Mouse (Mus musculus) forebrain, embryonic 10.5 days (tissue): ENCODE measurements around the gene Dennd6a. TPM values are rescaled to one million over a fixed set of nuclear protein-coding genes. Genes with fewer than 3 reads are reported as not detected.
"Not testable (repeated sequence)": the region's sequence is repeated elsewhere in the genome, so short reads cannot be mapped to it uniquely, and the experiment has no call there.

Experiments
- DNase-seq: peaks from one replicate; pipeline ENCODE4 v3.0.0-alpha.2; 2017; ENCODE audit warnings: low spot score; ENCODE audit errors: extremely low spot score
- H3K27ac ChIP-seq: fragments of 300-500 bp; sonication (generic); 2 replicates; pipeline ENCODE4 v1.5.1; 2016; ENCODE audit warnings: mild to moderate bottlenecking
- H3K27me3 ChIP-seq: fragments of 300-500 bp; sonication (generic); 2 replicates; pipeline ENCODE4 v1.6.1; 2016; ENCODE audit warnings: mild to moderate bottlenecking; ENCODE audit not compliant: poor library complexity, severe bottlenecking
- H3K36me3 ChIP-seq: fragments of 300-500 bp; sonication (generic); replicated peaks from 2 replicates; pipeline ENCODE4 v1.6.1; 2016; ENCODE audit warnings: mild to moderate bottlenecking, moderate library complexity
- H3K4me1 ChIP-seq: fragments of 300-500 bp; sonication (generic); 2 replicates; pipeline ENCODE4 v1.6.1; 2016
- H3K4me3 ChIP-seq: fragments of 300-500 bp; sonication (generic); 2 replicates; pipeline ENCODE4 v1.5.1; 2016; ENCODE audit warnings: mild to moderate bottlenecking, moderate library complexity
- H3K9me3 ChIP-seq: fragments of 300-500 bp; sonication (generic); 2 replicates; pipeline ENCODE4 v1.6.1; 2016; ENCODE audit warnings: mild to moderate bottlenecking, moderate library complexity
- WGBS: fragments of 180-500 bp; shearing (Covaris S2); methylation state at CpG from one replicate; pipeline ENCODE4 v1.1.7; 2016; 5-methylcytosine and 5-hydroxymethylcytosine counted together
- polyA plus RNA-seq: library from polyadenylated mRNA; unstranded; fragments of >200 nt; fragmentation: Nextera tagmentation; extraction: Ambion mirVana; gene quantifications from 2 replicates; pipeline ENCODE4 v1.2.1, GENCODE M21; 2016

The Dennd6a gene
- 30.5 and 31.2 TPM in 2 replicates for polyA plus RNA-seq

DNA sequence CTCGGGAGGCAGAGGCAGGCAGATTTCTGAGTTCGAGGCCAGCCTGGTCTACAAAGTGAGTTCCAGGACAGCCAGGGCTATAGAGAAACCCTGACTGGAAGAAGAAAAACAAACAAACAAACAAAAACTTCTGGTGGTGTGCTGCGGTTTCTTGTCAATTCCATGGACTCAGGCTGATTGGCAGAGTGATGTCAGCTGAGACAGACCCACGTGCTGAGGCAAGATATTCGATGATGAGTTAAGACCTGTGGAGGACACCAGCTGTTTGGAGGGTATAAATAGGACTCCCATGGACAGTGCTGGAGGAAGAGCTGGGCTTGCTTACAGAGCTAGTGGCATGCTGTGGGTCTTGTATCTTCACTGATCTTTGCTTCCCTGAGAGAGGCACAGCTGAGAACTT, at the start of gene Dennd6a:
Dennd6a (plus strand) TSS at position 301 of the 400 bp plus-strand sequence.
- not testable (repeated sequence) for H3K27me3 ChIP-seq
- 90% methylated on average over 5 of the region's 5 CpGs for WGBS

DNA sequence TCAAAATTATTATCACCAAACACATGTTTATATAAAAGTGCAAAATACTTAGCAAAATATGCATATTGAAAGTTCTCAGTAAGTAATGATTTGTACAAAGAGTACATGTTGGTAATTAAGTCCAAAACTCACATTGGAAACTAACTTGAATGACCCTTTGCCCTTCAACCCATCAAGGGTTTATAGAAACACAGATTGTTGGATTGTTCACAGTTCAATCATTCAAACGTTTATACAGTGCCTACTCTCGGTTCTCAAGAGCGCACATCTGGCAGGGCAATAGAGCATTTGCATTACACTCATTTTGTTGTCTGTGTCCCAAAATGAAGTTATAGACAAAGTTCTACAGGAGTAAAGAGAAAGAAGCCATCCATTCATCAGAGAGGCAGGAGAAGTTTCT, 47.7 kb upstream of the Dennd6a start:
- Histone ChIP-seq H3K4me3 (no peak overlapping the region), H3K36me3 (peaks cover 51% of the 10 kb centered on the region), H3K27me3 (no peaks in the 10 kb centered on the region), H3K27ac (no peak overlapping the region), H3K4me1 (peaks cover 18% of the 10 kb centered on the region), H3K9me3 (no peaks in the 10 kb centered on the region)
- no peak for DNase-seq
- 67% methylated on average over 3 of the region's 3 CpGs for WGBS

More for the DNA sequence above, at the start of gene Dennd6a:
- H3K4me3 ChIP-seq, H3K36me3 ChIP-seq, H3K9me3 ChIP-seq, H3K27ac ChIP-seq, H3K4me1 ChIP-seq, DNase-seq: not testable (repeated sequence)

DNA sequence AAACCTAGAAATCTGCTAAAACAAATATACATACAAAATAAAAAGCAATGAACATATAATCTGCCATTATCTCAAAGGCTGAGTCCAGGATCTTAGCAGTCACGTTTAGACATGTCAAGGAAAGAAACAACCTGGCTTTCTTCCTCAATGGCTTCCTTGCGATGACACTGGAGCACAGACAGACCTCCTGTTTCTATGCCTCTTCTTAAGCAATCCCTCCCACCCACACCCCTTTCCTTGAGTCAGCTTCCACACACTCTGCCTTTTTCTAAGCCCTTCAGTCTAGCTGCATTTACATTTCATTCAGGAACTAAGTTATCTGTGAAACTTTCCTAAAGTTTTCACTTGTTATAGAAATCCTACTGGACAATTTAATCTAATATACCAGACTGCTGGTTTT, 45.4 kb upstream of the Dennd6a start:
- peaks cover 49% of the 10 kb centered on the region for H3K36me3 ChIP-seq
- no peak overlapping the region for H3K27ac ChIP-seq
- H3K4me3 ChIP-seq: no peak overlapping the region
- H3K4me1 ChIP-seq: peaks cover 40% of the 10 kb centered on the region
- DNase-seq: no peak
- 84% methylated on average over 2 of the region's 2 CpGs for WGBS
- H3K27me3 ChIP-seq: no peaks in the 10 kb centered on the region
- H3K9me3 ChIP-seq: no peaks in the 10 kb centered on the region

DNA sequence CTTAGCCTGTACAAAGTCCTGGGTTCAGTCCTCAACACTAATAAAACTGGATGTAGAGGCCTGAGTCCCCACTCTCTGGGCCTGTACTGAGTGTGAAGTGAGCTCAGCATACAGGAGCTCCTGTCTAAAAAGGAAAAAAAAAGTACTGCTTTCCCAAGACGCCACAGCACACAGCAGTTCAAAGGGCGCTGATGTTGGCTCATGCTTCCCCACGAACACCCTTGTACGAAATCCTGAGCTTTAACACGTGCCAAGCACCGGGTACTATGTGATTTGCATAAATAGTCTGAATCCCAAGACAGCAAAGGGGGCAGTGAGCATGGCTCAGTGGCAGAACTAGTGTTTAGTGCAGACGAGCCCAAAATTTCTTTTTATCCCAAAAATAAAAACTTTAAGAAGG, 43.3 kb upstream of the Dennd6a start:
- no peaks in the 10 kb centered on the region for H3K27me3 ChIP-seq
- H3K9me3 ChIP-seq: no peaks in the 10 kb centered on the region
- peaks cover 46% of the 10 kb centered on the region for H3K4me1 ChIP-seq
- H3K4me3 ChIP-seq: no peak overlapping the region
- DNase-seq: no peak
- H3K36me3 ChIP-seq: peaks cover 37% of the 10 kb centered on the region
- WGBS: 89% methylated on average over 7 of the region's 7 CpGs
- H3K27ac ChIP-seq: no peak overlapping the region

DNA sequence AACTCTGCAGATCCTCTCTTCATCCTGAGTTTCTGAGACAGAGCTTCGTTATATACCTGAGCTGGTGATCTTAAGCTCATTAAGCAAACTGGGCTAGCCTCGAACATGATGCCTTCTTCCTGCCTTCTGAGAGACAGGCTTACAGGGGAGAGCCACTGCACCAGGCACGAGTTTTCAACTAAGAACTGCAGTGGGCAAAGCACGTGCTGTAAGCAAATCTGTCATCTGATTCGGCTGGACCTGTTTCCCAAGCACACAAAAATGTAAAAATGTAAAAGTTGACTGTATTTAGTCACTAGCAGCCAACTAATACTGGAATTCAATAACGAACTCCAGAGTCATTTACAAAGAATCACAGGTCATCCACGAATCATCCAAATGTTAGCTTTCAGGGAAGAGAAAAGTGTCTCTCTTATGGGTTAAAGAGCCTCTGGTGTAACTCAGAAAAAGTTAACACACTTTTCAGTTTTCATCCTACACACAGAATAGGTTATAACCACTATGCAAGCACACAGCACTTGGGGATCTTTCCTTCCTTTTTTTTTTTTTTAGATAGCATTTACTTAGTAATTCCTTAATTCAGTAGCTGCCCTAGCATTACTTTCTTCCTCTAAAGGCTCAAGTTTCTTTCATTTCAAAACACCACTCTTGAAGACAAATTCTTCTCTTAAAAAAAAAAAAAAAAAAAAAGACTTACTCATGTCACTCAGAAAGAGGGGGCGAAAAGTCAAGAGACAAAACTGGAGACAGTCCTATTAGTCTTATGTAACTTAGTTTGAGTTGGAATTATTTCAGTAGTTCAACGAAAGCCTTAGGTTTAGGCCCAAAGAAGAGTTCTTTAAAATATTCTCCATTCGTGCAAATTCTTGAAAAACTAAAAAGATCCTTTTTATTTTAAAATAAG, 42.0 kb upstream of the Dennd6a start:
- Histone ChIP-seq H3K4me3 (peak overlapping the region; percentile 98; the same call in 1 of the 2 replicates), H3K27ac (no peak overlapping the region)
- WGBS: 84% methylated on average over 10 of the region's 10 CpGs

DNA sequence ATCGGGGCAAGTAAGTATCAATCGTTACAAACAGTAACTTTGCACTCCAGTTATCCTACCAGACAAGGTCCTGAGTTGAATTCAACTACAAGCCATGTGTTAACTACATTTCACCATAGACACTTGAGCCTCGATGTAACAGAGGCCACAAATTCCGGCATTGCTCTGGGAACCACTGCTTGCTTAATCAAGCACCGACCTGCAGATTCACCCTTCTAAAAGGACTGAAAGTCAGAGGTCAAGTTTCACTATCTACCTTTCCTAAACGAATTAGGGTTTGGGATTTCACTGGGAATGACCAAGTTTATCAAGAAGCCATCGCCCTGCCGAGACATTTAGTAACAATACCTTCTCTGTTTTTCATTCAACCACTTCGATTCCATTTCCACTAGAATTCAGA, 40.9 kb upstream of the Dennd6a start:
- Histone ChIP-seq H3K4me1 (peaks cover 43% of the 10 kb centered on the region), H3K27me3 (no peaks in the 10 kb centered on the region), H3K4me3 (peak overlapping the region; percentile 98), H3K36me3 (peaks cover 32% of the 10 kb centered on the region), H3K27ac (no peak overlapping the region), H3K9me3 (no peaks in the 10 kb centered on the region)
- WGBS: 69% methylated on average over 9 of the region's 9 CpGs
- no peak for DNase-seq

More for the DNA sequence above, 42.0 kb upstream of the Dennd6a start:
- H3K4me1 ChIP-seq: peaks cover 43% of the 10 kb centered on the region
- H3K27me3 ChIP-seq: no peaks in the 10 kb centered on the region
- no peaks in the 10 kb centered on the region for H3K9me3 ChIP-seq
- DNase-seq: no peak
- peaks cover 37% of the 10 kb centered on the region for H3K36me3 ChIP-seq

DNA sequence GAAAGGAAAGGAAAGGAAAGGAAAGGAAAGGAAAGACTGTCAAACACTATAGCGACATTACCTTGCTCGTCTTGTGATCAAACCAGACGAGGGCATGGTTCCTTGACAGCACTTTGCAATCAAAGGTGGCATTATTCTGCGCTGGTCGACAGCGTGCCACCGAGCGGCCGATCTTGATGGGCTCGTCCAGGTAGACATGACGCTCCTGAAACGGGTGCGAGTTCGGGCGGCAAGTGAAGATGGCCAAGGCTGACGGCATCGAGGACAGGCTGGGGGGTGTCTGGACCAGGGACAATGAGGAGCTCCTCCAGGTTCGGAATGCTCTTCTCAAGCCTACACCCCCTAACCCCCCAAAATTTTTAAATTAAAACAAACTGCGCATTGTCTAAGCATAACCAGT, 40.4 kb upstream of the Dennd6a start:
- 0 out of 2 replicates have a peak, but pooled peaks cover 4% of the 10 kb centered on the region for H3K27me3 ChIP-seq
- H3K9me3 ChIP-seq: no peaks in the 10 kb centered on the region
- H3K27ac ChIP-seq: no peak overlapping the region
- WGBS: 27% methylated on average over 19 of the region's 19 CpGs
- peak overlapping the region; percentile 98 for H3K4me3 ChIP-seq
- DNase-seq: peak; percentile 20
- peaks cover 43% of the 10 kb centered on the region for H3K4me1 ChIP-seq
- H3K36me3 ChIP-seq: peaks cover 30% of the 10 kb centered on the region

DNA sequence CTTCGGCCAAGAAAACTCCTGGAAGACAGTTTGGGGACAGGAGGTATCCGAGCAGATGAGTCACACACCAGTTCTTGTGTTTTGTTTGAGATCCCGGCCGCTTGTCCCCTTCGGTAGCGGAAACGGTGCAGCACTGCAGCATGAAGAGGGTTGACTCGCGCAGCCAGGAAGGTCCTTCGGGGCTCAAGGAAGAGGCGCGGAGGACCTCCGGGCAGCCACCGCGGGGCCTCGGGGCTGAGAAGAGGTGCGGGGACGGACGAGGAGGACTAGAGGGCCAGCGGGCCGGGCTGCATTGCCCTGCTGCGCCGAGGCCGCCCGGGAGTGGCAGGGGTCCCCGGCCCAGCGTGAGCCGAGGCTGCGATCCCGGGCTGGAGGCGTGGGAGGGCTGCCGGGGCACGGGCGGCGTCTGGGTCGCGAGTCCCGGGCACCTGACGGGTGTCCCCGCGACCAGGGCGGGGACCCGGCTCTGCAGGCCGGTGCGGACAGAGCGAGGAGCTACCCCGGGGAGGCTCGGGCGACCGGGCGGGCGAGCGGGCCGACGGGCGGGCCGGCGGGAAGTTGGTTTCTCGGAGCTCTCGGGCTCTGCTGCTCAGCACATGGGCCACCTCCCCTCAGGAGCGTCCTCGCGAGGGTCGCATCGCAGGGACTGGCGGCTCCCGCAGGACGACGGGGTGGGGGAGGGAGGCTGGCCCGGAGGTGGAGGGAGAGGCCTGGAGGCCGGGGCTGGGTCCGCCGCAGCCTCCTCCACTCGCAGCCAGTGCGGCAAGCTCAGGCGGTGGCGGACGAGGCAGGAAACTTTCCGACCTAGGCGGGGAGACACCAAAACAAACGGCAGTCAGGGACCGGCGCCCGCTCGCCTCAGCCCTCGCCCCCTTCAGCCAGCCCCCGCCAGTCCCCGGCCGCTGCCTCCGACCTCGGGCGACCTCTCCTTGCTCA, 39.6 kb upstream of the Dennd6a start:
- DNase-seq: peak; percentile 50
- H3K27ac ChIP-seq: peak overlapping the region; percentile 92
- peaks cover 43% of the 10 kb centered on the region for H3K4me1 ChIP-seq
- H3K9me3 ChIP-seq: no peaks in the 10 kb centered on the region
- H3K36me3 ChIP-seq: peaks cover 23% of the 10 kb centered on the region
- peak overlapping the region; percentile 98 for H3K4me3 ChIP-seq
- WGBS: under 1% methylated on average over 89 of the region's 92 CpGs
- 0 out of 2 replicates have a peak, but pooled peaks cover 6% of the 10 kb centered on the region for H3K27me3 ChIP-seq

DNA sequence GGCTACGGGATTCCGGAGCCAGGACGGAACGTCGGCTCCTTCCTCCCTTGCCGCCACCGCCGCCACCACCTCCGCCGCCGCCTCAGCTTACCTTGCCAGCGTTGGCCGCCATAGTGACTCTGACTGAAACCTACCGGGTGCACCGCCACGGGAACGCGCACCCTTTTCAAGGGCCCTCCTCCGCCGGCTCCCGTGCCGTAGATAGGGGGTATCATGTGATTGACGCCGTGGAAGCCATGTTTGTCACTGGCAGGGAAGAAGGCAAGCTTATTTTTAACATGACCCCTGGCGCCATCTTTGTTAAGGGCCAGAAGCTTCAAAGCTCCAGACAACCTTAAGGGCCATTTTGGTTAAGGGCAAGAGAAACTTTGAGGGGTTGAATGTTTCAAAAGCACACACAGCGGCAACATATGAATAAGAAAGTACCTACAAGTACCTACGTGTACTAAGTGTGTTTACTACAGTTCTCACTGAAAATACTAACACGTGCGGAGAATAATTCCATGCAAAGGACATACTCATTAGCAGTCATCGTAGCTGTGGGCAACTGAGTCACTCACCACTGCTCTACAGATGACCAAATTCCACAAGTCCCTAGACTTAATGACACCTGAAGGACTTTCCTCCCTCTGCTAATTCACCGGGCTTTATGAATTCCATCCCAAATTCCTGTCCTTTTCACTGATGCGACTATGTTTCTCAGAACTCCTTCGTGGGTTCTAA, 38.7 kb upstream of the Dennd6a start, which contains the start of gene Slmap:
Slmap (minus strand) TSS at position 175 of the 723 bp plus-strand sequence.
- Histone ChIP-seq H3K27ac (peak within 1 kb of the TSS; percentile 92), H3K4me3 (peak within 1 kb of the TSS; percentile 98), H3K27me3 (0 out of 2 replicates have a peak, but pooled peaks cover 6% of the 10 kb centered on the region), H3K9me3 (no peaks in the 10 kb centered on the region), H3K4me1 (peaks cover 38% of the 10 kb centered on the region), H3K36me3 (peaks cover 14% of the 10 kb centered on the region)
- peak; percentile 97 for DNase-seq
- WGBS: 13% methylated on average over 33 of the region's 33 CpGs

DNA sequence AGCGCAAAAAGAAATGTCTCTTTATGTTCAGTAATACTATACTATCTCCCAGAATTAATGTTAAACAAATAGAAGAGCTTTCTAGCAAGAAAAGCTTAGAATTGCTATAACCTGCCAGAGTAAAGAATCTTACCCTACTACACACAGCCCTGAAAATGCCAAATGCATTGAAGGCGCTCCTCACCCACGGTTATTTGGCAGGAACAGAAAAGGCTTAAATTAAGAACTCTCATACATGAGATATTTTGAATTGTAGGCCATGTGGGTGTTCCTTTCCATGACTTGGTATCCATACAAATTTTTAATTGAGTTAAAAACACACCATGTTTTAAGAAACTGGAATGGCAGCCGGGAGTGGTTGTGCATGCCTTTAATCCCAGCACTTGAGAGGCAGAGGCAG, 34.4 kb upstream of the Dennd6a start:
- H3K4me1 ChIP-seq: no peaks in the 10 kb centered on the region
- H3K27me3 ChIP-seq: 0 out of 2 replicates have a peak, but pooled peaks cover 6% of the 10 kb centered on the region
- H3K36me3 ChIP-seq: no peaks in the 10 kb centered on the region
- DNase-seq: no peak
- no peak overlapping the region for H3K4me3 ChIP-seq
- H3K27ac ChIP-seq: no peak overlapping the region
- no peaks in the 10 kb centered on the region for H3K9me3 ChIP-seq
- 88% methylated on average over 4 of the region's 4 CpGs for WGBS

DNA sequence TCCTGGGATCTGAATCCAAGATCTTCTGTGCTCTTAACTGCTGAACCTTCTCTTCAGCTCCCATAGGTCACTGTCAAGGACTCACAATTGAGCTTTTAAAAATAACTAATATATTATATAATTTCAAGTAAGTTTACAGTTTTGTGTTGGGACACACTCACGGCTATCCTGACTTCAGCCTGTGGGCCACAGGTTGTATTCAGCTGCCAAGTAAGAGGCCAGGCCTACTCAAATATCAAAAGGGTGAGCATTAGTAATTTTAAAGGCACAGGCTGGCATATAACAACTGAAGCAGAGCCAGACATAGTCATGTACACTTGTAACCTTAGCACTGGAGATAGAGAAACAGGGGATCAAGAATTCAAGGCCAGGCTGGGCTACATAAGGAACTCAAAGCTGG, 33.1 kb upstream of the Dennd6a start:
- Histone ChIP-seq H3K9me3 (no peaks in the 10 kb centered on the region), H3K27ac (no peak overlapping the region), H3K4me1 (no peaks in the 10 kb centered on the region), H3K36me3 (no peaks in the 10 kb centered on the region), H3K4me3 (no peak overlapping the region), H3K27me3 (0 out of 2 replicates have a peak, but pooled peaks cover 6% of the 10 kb centered on the region)
- 90% methylated on average over 1 of the region's 1 CpGs for WGBS
- DNase-seq: no peak

DNA sequence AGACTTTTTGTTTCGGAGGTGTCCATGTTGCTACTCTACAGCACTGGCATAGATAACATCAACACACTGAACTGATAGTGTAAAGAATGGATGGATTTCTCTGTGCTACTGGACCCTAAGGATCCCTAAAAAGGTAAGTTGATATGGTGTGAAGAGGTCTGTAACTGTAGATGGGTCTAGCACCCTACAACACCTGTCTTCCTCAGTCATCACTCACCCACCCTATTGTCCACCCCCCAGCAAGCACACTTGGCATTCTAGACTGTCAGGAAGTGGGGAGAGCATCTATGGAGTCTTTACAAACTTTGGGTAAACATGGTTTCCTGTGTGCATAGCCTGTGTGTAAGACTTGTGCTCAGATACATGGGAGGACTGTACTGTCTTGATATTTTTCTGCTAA, 31.5 kb upstream of the Dennd6a start:
- H3K27ac ChIP-seq: no peak overlapping the region
- no peak for DNase-seq
- no peak overlapping the region for H3K4me3 ChIP-seq
- H3K36me3 ChIP-seq: no peaks in the 10 kb centered on the region
- 96% methylated on average over 1 of the region's 1 CpGs for WGBS
- no peaks in the 10 kb centered on the region for H3K4me1 ChIP-seq
- 0 out of 2 replicates have a peak, but pooled peaks cover 6% of the 10 kb centered on the region for H3K27me3 ChIP-seq
- H3K9me3 ChIP-seq: no peaks in the 10 kb centered on the region
